Mouse (Mus musculus) left cerebral cortex, postnatal 25 days (tissue): ENCODE measurements at regions not wholly inside any gene's neighbourhood (a gene's known extent, or its start where the extent isn't known, plus 50 kb on each side); places are given as distances from the start of the nearest gene placed in this dataset.

Source experiments
- DNase-seq, 2 experiments: peaks; one replicate each; pipeline ENCODE4 v3.0.0; 2022; ENCODE audit warnings: low spot score in 2 of 2, mixed read lengths in 1 of 2
- intact Hi-C: fragments of 180-260 bp; cut with DNase I; formaldehyde crosslinking; loops from one replicate; pipeline ENCODE4 v1.15.1; 2025

DNA sequence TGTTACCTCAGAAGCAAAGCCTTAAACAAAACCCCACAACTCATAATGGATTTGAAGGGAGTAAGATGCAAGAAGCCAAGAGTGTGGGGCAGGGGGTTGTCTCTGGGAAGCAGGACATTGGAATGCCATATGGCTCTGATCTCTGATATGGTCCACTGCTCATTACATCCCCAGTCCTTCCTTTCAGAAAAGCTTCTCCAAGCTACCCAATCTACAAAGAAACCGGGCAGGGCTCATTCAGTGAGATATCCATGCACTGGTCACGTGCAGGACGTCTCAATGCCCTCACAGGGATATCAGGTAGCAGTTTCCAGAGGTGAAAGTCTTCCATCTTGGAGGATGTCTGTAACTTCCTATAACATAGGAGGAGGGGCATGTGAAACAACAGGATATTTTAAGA, 61.8 kb upstream of the Aco1 start:
- no peak for DNase-seq

DNA sequence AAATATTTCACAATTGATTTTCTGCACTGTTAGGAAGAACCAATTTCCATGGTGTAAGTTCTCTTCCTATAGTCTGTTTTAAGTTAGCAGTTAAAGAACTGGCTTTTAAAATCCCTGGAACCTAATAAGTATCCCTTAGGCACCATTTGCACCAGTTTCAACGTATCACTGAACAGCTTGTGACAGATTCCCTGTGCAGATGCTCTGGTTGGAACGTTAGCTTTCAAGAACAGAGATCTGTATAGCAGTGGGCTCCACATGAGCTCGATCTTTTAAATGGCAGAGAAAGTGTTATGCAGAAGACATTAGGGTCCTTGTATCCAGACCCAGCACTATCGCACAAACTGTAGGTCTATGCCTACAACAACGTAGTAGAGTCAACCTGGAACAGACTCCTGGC, 52.6 kb upstream of the Aco1 start:
- no peak for DNase-seq
- intact Hi-C loops = no loop called here

More for the DNA sequence above, 61.8 kb upstream of the Aco1 start:
- intact Hi-C loops = no loop called here
